Mouse (Mus musculus): ENCODE results near the gene Vmn2r4.
"Not testable (repeated sequence)": the region's sequence is repeated elsewhere in the genome, so short reads cannot be mapped to it uniquely, and the experiment has no call there.

Vmn2r4 gene

DNA sequence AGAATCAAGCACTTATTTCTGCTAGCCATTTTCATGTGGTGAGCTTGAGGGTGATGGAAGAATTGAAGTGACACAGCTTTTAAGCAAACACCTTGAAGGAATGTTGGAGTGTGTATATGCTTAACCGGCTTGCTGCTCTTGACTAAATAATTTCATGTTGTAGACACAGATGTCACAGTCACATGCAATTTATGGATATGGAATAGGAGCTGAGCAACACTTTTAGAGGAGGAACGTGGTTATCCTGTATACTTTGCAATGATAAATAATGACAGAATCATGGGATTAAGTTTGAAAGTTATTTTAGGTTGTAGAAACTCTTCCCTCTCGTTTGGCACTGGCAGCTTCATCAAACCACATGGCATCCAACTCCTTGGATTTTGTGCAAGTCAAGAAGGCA lies at the start of gene Vmn2r4:
TSS of gene Vmn2r4 (minus strand) at position 101 of the 400 bp plus-strand sequence.
- not testable (repeated sequence) for DNase-seq (ENCODE audit: low read depth, low spot score)

DNA sequence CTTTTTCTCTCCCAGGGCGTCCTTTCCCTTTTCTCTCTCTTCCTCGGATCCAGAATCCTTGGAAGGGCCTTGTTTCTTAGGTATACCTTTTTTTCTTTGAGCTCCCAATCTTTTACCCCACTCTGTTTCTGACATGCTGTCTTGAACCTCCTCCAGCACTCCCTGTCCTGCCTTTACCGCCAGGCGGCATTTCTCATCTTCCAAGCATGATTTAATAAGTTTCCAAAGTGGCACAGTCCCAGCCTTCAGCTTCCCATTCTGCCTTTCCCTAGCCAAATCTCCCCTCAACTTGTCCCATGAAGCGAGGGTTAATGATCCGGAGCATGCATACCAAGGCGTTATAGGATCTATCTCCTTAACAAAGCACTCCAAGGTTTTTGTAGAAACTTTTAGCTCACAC lies 19.1 kb upstream of the Vmn2r4 start:
- DNase-seq (ENCODE audit: low read depth, low spot score): not testable (repeated sequence)

DNA sequence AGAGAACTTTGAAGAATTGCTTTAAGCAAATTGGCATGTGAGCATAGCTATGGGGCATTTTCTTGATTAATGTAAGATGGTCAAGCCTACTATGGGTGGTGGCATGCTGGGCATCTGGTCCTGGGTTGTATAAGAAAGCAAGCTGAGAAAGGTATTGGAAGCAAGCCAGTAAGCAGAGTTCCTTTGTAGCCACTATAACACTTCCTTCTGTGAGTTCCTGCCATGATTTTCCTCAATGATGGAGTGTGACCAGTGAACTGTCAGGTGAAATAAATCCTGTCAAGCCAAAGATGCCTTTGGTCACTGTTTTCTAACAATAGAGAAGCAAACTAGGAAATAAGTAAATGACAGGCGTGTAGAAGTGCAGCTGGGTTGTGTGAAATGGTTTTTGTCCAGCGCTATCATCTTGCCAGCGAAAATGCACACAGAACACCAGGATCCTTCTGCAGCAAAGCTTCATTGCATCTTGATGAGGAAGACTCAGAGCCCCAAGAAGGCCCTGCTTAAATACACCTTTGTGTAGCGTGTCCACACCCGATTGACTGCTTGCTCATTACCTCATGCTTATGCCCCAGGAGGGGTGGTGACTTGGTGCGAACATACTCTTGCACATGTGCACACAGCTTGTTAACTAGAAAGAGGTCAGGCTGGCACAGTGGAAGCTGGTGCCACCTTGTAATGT lies 13.1 kb upstream of the Vmn2r4 start:
- DNase-seq (ENCODE audit: low read depth, low spot score): not testable (repeated sequence)

DNA sequence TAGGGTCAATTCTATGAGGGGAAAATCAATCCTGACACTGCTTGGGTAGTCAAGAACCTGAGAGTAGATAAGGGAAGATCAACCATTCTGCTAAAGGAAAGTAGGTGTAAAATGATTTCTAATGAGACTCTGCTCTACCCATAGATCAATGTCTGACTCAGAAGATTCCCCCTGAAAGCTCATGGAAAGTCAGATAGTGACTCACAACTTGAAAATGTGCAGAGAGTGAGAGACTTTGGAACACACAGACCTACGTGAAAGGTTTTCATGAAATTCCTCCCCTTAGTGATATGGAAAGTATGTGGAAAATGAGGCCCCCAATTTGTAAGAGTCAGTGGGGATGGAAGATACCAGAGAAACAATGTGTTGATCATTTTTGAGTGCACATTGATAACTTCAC lies 7.0 kb upstream of the Vmn2r4 start:
- not testable (repeated sequence) for DNase-seq (ENCODE audit: low read depth, low spot score)

DNA sequence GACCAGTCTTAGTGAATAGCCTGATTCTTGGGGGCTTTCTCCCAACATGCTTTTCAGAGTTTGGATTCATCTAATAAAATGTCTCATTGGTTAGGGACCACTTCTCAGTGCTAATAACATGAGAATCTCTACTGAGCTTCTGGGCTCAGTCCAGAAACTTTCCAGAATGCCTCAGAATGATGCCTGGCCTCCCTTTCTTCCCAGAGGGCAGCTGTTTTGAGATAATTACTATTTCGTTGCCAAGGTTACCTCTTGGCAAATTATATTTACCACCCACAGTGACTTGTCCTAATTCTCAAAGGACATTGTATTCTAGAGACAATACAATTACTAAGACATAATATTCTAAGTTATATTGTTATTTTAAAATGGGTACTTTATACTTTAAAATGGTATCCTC lies 2.3 kb upstream of the Vmn2r4 start:
- not testable (repeated sequence) for DNase-seq (ENCODE audit: low read depth, low spot score)

DNA sequence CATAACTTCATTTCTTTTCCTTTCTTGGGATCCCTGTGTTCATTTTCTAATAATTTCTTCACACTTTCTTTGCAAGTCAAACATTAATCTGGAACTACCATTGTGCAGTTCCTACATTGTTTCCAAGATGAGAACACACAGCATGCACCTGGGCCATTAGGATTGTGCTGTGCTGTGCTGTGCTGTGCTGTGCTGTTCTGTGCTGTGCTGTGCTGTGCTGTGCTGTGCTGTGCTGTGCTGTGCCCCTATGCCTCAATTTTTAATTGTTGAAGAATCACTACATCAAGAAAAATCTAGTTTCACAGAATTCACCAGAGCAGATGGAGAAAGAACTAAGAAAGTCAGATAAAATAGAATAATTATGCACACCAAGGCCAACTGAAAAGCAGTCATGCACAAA lies 915 bp downstream of the Vmn2r4 start:
- DNase-seq (ENCODE audit: low read depth, low spot score): not testable (repeated sequence)

DNA sequence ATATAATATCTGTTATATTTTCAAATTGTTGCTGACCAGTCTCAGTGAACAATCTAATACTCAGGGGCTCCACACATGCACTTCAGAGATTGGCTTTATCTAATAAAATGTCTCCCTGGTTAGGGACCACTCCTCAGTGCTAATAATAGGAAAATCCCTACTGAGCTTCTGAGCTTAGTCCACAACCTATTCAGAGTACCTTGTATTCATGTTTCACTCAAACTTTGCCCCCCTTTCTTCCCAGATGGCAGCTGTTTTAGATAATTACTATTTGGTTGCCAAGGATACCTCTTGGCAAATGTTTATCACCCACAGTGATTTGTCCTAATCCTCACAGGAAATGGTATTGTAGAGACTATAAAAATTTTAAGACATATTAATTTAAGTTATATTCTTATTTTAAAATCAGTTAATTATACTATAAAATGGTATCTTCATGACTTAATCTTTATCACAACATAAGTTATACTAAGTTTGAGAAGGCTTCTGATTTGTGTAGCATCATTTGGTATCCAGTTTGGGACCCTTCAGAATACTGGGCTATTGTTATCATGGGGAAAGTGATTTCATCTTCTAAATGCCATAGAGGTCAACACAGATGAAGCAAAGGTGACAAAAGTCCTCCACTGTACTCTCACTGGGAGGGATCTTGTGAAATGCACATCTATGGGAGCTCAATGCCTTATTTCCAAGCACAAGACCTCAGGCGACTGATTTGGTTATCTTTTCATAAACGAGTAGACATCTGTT lies 55.7 kb downstream of the Vmn2r4 start:
- no peak for DNase-seq (ENCODE audit: low read depth, low spot score)
